Mouse (Mus musculus): Measurements from ENCODE around the gene Reln. TPM values are rescaled to one million over a fixed set of nuclear protein-coding genes. Genes with fewer than 3 reads are reported as not detected.

Gene Reln
- polyA plus RNA-seq, 1 experiment: 184 TPM

- 32% methylated on average over 4 of the region's 4 CpGs for WGBS
- DNase-seq: peak in 1 of 2 experiments; percentile 76
- TF ChIP-seq POLR2A (IDR thresholded peaks at IDR 0.05; ENCODE audit: borderline replicate concordance, insufficient read depth, low read length): no peak
- no peak for TF ChIP-seq CTCF (IDR thresholded peaks at IDR 0.05; ENCODE audit: borderline replicate concordance, insufficient read depth, low read depth, low read length)
- Histone ChIP-seq H3K27me3 (ENCODE audit: control insufficient read depth, insufficient read depth, low read length) (no peaks in the 10 kb centered on the region), H3K27ac (ENCODE audit: insufficient read depth, low read length) (no peak overlapping the region), H3K4me3 (replicated peaks; ENCODE audit: insufficient read depth, low read depth, low read length) (no peak overlapping the region), H3K4me1 (ENCODE audit: control insufficient read depth, insufficient read depth, low read length) (peaks cover 23% of the 10 kb centered on the region)
These were observed 59.1 kb downstream of the Reln start for GRCm38 (mm10) chr5:22285396-22285795.

DNA sequence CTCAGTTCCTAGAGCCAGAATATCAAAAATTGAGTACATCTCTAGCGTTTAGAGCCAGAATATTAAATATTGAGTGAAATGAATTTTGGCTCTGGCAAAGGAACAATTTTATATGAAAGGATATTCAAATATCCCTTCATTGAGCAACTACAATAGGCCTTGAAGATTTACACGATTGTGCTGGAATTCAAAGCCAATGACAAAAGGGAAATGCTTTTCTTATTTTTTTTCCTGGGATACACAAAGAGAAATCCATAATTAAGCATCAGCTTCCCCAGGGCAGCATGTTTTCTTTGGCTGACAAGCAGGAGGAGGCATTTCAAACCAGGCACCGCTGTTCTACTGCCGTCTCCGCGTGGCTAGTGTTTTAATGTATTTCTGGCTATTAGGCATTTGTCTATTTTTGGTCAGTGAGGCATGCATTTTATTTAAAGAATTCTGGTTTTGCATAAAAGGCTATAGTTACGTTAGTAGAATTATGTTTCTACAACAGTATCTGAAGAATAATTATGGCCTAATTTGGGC lies 62.3 kb downstream of the Reln start:
- Histone ChIP-seq H3K27me3 (ENCODE audit: control insufficient read depth, insufficient read depth, low read length) (no peaks in the 10 kb centered on the region), H3K27ac (ENCODE audit: insufficient read depth, low read length) (no peak overlapping the region), H3K4me3 (replicated peaks; ENCODE audit: insufficient read depth, low read depth, low read length) (no peak overlapping the region), H3K4me1 (ENCODE audit: control insufficient read depth, insufficient read depth, low read length) (peaks cover 18% of the 10 kb centered on the region)
- WGBS: 67% methylated on average over 7 of the region's 7 CpGs
- no peak for DNase-seq
- TF ChIP-seq CTCF (IDR thresholded peaks at IDR 0.05; ENCODE audit: borderline replicate concordance, insufficient read depth, low read depth, low read length) (no peak), POLR2A (IDR thresholded peaks at IDR 0.05; ENCODE audit: borderline replicate concordance, insufficient read depth, low read length) (no peak)

GRCm38 (mm10) chr5:22280534-22281164 lies 63.9 kb downstream of the Reln start:
- H3K4me3 ChIP-seq (replicated peaks; ENCODE audit: insufficient read depth, low read depth, low read length): no peak overlapping the region
- TF ChIP-seq CTCF (IDR thresholded peaks at IDR 0.05; ENCODE audit: borderline replicate concordance, insufficient read depth, low read depth, low read length): no peak
- no peak for TF ChIP-seq POLR2A (IDR thresholded peaks at IDR 0.05; ENCODE audit: borderline replicate concordance, insufficient read depth, low read length)
- H3K27ac ChIP-seq (ENCODE audit: insufficient read depth, low read length): no peak overlapping the region
- WGBS: 50% methylated on average over 2 of the region's 2 CpGs
- peaks cover 18% of the 10 kb centered on the region for H3K4me1 ChIP-seq (ENCODE audit: control insufficient read depth, insufficient read depth, low read length)
- H3K27me3 ChIP-seq (ENCODE audit: control insufficient read depth, insufficient read depth, low read length): no peaks in the 10 kb centered on the region
- no peak for DNase-seq

- 61% methylated on average over 4 of the region's 4 CpGs for WGBS
These were observed 65.3 kb downstream of the Reln start for GRCm38 (mm10) chr5:22279201-22279600.

DNA sequence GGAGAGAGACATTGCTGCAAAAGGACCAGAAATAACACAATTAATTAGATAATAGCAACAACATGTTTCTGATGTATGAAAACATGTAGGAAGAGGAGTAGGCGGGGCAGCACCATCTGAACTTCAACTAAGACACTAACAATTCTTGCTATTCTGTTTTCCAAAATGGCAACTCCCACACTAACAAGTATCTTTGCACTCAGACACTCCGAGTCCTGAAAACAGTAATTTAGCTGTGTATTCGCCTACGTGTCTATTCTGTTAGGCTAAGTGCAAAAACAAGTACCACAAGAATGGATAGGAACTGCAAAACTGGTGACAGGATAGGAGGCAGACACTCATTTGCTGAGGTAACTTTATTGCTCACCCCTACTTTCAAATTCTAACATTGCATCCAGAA lies 70.4 kb downstream of the Reln start:
- H3K4me1 ChIP-seq (ENCODE audit: control insufficient read depth, insufficient read depth, low read length): no peaks in the 10 kb centered on the region; the same call in 1 of the 2 replicates
- H3K27ac ChIP-seq (ENCODE audit: insufficient read depth, low read length): no peak overlapping the region
- no peak overlapping the region for H3K4me3 ChIP-seq (replicated peaks; ENCODE audit: insufficient read depth, low read depth, low read length)
- no peak for DNase-seq
- 95% methylated on average over 4 of the region's 4 CpGs for WGBS
- TF ChIP-seq CTCF (IDR thresholded peaks at IDR 0.05; ENCODE audit: borderline replicate concordance, insufficient read depth, low read depth, low read length): no peak
- TF ChIP-seq POLR2A (IDR thresholded peaks at IDR 0.05; ENCODE audit: borderline replicate concordance, insufficient read depth, low read length): no peak
- no peaks in the 10 kb centered on the region for H3K27me3 ChIP-seq (ENCODE audit: control insufficient read depth, insufficient read depth, low read length)

More at GRCm38 (mm10) chr5:22279201-22279600, 65.3 kb downstream of the Reln start:
- H3K4me1 ChIP-seq (ENCODE audit: control insufficient read depth, insufficient read depth, low read length): peaks cover 11% of the 10 kb centered on the region
- H3K4me3 ChIP-seq (replicated peaks; ENCODE audit: insufficient read depth, low read depth, low read length): no peak overlapping the region
- no peaks in the 10 kb centered on the region for H3K27me3 ChIP-seq (ENCODE audit: control insufficient read depth, insufficient read depth, low read length)
- no peak for DNase-seq
- H3K27ac ChIP-seq (ENCODE audit: insufficient read depth, low read length): no peak overlapping the region
- TF ChIP-seq CTCF (IDR thresholded peaks at IDR 0.05; ENCODE audit: borderline replicate concordance, insufficient read depth, low read depth, low read length) (no peak), POLR2A (IDR thresholded peaks at IDR 0.05; ENCODE audit: borderline replicate concordance, insufficient read depth, low read length) (no peak)

GRCm38 (mm10) chr5:22266489-22267301 lies 77.8 kb downstream of the Reln start:
- Histone ChIP-seq H3K27ac (ENCODE audit: insufficient read depth, low read length) (no peak overlapping the region), H3K4me1 (ENCODE audit: control insufficient read depth, insufficient read depth, low read length) (peaks cover 12% of the 10 kb centered on the region; the same call in 1 of the 2 replicates), H3K4me3 (replicated peaks; ENCODE audit: insufficient read depth, low read depth, low read length) (no peak overlapping the region), H3K27me3 (ENCODE audit: control insufficient read depth, insufficient read depth, low read length) (no peaks in the 10 kb centered on the region)
- TF ChIP-seq CTCF (IDR thresholded peaks at IDR 0.05; ENCODE audit: borderline replicate concordance, insufficient read depth, low read depth, low read length) (no peak), POLR2A (IDR thresholded peaks at IDR 0.05; ENCODE audit: borderline replicate concordance, insufficient read depth, low read length) (no peak)
- WGBS: 38% methylated on average over 6 of the region's 6 CpGs
- DNase-seq: peak; percentile 48 to 84

DNA sequence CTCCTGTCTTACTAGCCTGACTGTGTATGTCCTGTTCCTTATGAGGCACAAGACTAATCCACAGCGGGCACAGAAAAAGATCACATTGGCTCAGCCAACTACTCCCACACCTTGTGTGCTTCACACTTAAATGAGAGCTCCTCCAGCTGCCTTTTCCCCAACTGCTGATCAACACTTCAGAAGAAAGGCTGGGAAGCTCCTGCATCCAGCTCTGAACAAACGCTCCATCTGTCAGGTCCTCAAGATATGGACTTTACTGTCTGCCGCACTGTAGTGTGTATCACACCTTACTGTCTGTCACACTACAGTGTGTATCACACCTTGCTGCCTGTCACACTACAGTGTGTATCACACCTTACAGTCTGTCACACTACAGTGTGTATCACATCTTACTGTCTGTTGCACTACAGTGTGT lies 82.1 kb downstream of the Reln start:
- Histone ChIP-seq H3K4me1 (ENCODE audit: control insufficient read depth, insufficient read depth, low read length) (peaks cover 10% of the 10 kb centered on the region; the same call in 1 of the 2 replicates), H3K27ac (ENCODE audit: insufficient read depth, low read length) (no peak overlapping the region), H3K4me3 (replicated peaks; ENCODE audit: insufficient read depth, low read depth, low read length) (no peak overlapping the region), H3K27me3 (ENCODE audit: control insufficient read depth, insufficient read depth, low read length) (no peaks in the 10 kb centered on the region)
- WGBS: 75% methylated on average over 3 of the region's 3 CpGs
- DNase-seq: no peak
- TF ChIP-seq CTCF (IDR thresholded peaks at IDR 0.05; ENCODE audit: borderline replicate concordance, insufficient read depth, low read depth, low read length) (no peak), POLR2A (IDR thresholded peaks at IDR 0.05; ENCODE audit: borderline replicate concordance, insufficient read depth, low read length) (no peak)

Data from cerebellum, adult 2 months (tissue).